Mouse (Mus musculus): ENCODE measurements around the gene Zfand6. TPM values are rescaled to one million over a fixed set of nuclear protein-coding genes. Genes with fewer than 3 reads are reported as not detected.

Zfand6 gene
- 149 and 179 TPM in 2 replicates for polyA plus RNA-seq (2014; fragmentation: Nextera tagmentation; extraction: Ambion mirVana)

DNA sequence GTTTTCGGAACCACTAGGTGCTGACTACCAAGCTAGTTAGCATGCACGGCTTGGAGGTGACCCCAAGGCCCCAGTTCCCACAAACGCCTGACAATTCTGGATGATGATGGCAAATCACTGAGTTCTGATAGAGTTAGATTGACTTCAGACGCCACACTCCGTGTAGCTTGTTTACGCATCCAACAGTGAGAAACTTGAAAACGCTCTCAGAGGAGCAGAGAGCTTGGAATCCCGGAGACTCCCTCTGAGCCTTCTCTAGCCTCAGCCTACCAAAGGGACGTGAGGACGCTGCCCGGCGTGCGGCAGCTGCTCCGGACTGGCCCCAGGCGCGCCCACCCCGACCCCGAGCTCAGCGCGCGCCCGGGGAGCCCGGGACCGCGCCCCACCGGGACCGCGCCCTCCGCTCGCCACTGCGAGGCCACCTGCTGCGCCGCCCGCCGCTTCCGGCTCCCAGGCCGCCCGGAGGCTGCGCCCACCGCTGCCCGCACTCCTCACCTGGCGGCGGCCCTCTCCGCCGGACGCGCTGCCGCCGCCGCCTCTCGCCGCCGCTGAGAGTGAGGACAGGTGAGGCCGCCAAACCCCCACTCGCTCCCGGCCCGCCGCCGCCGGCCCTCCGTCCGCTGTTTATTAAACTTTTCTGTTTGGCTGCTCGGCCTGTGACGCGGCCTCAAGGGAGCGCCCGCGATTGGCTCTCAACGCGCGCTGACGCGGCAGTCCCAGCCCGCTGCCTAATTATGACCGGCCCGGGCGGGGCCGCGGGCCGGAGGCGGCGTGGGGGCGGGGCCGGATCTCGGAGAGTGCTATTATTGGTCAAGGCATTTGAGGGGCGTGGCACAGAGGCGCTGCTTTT, at the start of gene Zfand6:
Gene Zfand6 (minus strand): TSS at position 709 of the 850 bp plus-strand sequence.
- H3K9me3 ChIP-seq (ENCODE audit: control insufficient read depth, low read length) = no peaks in the 10 kb centered on the region
- peak within 1 kb of the TSS; percentile 84 for H3K27ac ChIP-seq (replicated peaks; ENCODE audit: low read depth, low read length)
- no peaks in the 10 kb centered on the region for H3K36me3 ChIP-seq (ENCODE audit: control insufficient read depth, insufficient read depth, low read length)
- peak; percentile 98 for ATAC-seq (ENCODE audit: low read depth)
- no peaks in the 10 kb centered on the region for H3K27me3 ChIP-seq (replicated peaks; ENCODE audit: control insufficient read depth, insufficient read depth, low read length)
- H3K4me3 ChIP-seq (ENCODE audit: low read depth, low read length) = peak within 1 kb of the TSS; percentile 90
- DNase-seq (ENCODE audit: low spot score) = peak; percentile 98
- H3K4me1 ChIP-seq (ENCODE audit: control insufficient read depth, insufficient read depth, low read length) = no peaks in the 10 kb centered on the region
- H3K9ac ChIP-seq (ENCODE audit: low read depth, low read length) = peak within 1 kb of the TSS; percentile 81
- under 1% methylated on average over 32 of the region's 87 CpGs for WGBS
- peak within 1 kb of the TSS; percentile 83 for H3K4me2 ChIP-seq (ENCODE audit: low read depth, low read length)

DNA sequence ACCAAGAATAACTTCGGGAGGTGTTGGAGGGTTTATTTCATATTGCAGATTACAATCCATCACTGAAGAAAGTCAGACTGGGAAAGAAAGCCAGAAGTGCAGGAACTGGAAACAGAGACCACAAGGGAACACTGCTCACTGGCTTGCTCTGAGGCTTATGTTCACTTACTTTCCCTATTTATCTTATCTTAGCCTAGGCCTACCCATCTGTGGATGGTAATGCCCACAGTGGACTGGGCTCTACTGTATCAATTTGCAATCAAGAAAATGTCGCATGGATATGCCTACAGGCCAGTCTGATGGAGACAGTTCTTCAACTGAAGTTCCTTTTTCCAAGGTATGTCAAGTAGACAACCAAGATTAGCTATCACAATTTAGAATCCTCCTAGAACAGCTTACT, 47.0 kb upstream of the Zfand6 start:
- Histone ChIP-seq H3K9me3 (ENCODE audit: control insufficient read depth, low read length) (no peaks in the 10 kb centered on the region), H3K27me3 (replicated peaks; ENCODE audit: control insufficient read depth, insufficient read depth, low read length) (no peaks in the 10 kb centered on the region), H3K36me3 (ENCODE audit: control insufficient read depth, insufficient read depth, low read length) (no peaks in the 10 kb centered on the region), H3K4me3 (ENCODE audit: low read depth, low read length) (no peak overlapping the region), H3K9ac (ENCODE audit: low read depth, low read length) (no peak overlapping the region), H3K4me1 (ENCODE audit: control insufficient read depth, insufficient read depth, low read length) (no peaks in the 10 kb centered on the region), H3K4me2 (ENCODE audit: low read depth, low read length) (no peak overlapping the region), H3K27ac (replicated peaks; ENCODE audit: low read depth, low read length) (no peak overlapping the region)
- DNase-seq (ENCODE audit: low spot score) = no peak
- 80% methylated on average over 2 of the region's 2 CpGs for WGBS
- no peak for ATAC-seq (ENCODE audit: low read depth)

DNA sequence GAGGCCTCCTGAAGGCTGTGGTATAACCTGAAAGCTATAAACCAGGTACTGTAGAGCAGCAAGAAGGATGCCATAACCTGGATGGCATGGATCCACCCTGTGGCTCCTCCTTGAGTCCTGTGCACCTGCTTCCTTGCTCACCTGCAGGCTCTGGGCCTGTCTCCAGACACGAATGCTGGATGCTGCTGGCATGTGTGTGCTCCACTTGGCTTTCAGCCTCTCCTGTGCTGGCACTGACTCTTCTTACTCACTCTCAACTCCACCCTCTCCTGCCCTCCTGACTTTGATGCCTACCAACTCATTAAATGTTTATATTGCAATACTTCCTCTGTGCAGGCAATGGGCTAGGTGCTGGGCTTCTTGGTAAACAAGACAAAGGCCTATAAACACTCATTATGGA, 43.3 kb upstream of the Zfand6 start:
- 71% methylated on average over 1 of the region's 1 CpGs for WGBS
- no peak for ATAC-seq (ENCODE audit: low read depth)

DNA sequence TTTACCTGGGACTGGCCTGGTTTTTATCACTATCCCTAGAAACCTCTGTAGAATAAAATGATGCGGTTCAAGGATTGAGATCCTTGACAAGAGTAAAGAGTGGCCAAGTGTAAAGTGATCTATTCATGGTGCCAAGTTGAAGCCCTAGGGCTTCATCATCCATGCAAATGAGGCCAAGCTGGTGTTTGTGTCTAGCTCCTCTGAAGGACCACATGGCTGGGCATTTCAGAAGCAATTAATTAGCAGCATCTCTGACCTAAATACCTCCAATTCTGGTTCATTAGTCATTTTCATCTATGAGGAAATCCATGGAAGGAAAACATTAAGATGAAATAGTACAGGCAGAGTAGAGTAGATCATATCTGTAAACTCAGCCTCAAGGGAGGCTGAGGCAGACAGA, 42.3 kb upstream of the Zfand6 start:
- DNase-seq (ENCODE audit: low spot score) (no peak), ATAC-seq (ENCODE audit: low read depth) (no peak)
- no peaks in the 10 kb centered on the region for H3K9me3 ChIP-seq (ENCODE audit: control insufficient read depth, low read length)
- no peaks in the 10 kb centered on the region for H3K4me1 ChIP-seq (ENCODE audit: control insufficient read depth, insufficient read depth, low read length)
- WGBS = 100% methylated on average over 1 of the region's 1 CpGs
- H3K4me2 ChIP-seq (ENCODE audit: low read depth, low read length) = no peak overlapping the region
- no peak overlapping the region for H3K9ac ChIP-seq (ENCODE audit: low read depth, low read length)
- no peaks in the 10 kb centered on the region for H3K27me3 ChIP-seq (replicated peaks; ENCODE audit: control insufficient read depth, insufficient read depth, low read length)
- H3K27ac ChIP-seq (replicated peaks; ENCODE audit: low read depth, low read length) = no peak overlapping the region
- H3K36me3 ChIP-seq (ENCODE audit: control insufficient read depth, insufficient read depth, low read length) = no peaks in the 10 kb centered on the region
- H3K4me3 ChIP-seq (ENCODE audit: low read depth, low read length) = no peak overlapping the region

More for the DNA sequence above, 43.3 kb upstream of the Zfand6 start:
- no peaks in the 10 kb centered on the region for H3K4me1 ChIP-seq (ENCODE audit: control insufficient read depth, insufficient read depth, low read length)
- H3K9ac ChIP-seq (ENCODE audit: low read depth, low read length) = no peak overlapping the region
- no peaks in the 10 kb centered on the region for H3K9me3 ChIP-seq (ENCODE audit: control insufficient read depth, low read length)
- no peak overlapping the region for H3K4me2 ChIP-seq (ENCODE audit: low read depth, low read length)
- no peak overlapping the region for H3K4me3 ChIP-seq (ENCODE audit: low read depth, low read length)
- no peaks in the 10 kb centered on the region for H3K27me3 ChIP-seq (replicated peaks; ENCODE audit: control insufficient read depth, insufficient read depth, low read length)
- no peak for DNase-seq (ENCODE audit: low spot score)
- no peaks in the 10 kb centered on the region for H3K36me3 ChIP-seq (ENCODE audit: control insufficient read depth, insufficient read depth, low read length)
- no peak overlapping the region for H3K27ac ChIP-seq (replicated peaks; ENCODE audit: low read depth, low read length)

DNA sequence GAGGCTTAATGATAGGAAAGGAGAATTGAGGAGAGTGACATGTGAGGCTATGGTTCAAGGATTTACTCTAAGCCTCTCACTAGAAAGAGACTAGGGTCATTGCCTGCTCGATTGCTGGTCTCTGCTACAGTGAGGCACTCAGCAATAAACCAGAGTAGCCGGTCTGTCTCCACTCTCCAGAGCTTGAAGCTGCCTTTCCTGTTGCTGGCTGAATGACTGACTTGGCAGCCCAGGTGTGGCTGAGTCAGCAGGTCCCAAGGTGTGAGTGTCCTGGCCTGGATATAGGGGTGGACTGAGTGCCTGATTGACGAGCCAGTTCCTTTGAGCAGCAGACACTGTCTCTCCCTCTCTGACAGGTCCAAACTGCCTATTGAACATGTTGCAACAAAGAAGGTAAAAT, 41.3 kb upstream of the Zfand6 start:
- Histone ChIP-seq H3K9ac (ENCODE audit: low read depth, low read length) (no peak overlapping the region), H3K27ac (replicated peaks; ENCODE audit: low read depth, low read length) (no peak overlapping the region), H3K27me3 (replicated peaks; ENCODE audit: control insufficient read depth, insufficient read depth, low read length) (no peaks in the 10 kb centered on the region), H3K4me3 (ENCODE audit: low read depth, low read length) (no peak overlapping the region), H3K4me2 (ENCODE audit: low read depth, low read length) (no peak overlapping the region), H3K36me3 (ENCODE audit: control insufficient read depth, insufficient read depth, low read length) (no peaks in the 10 kb centered on the region), H3K4me1 (ENCODE audit: control insufficient read depth, insufficient read depth, low read length) (no peaks in the 10 kb centered on the region), H3K9me3 (ENCODE audit: control insufficient read depth, low read length) (no peaks in the 10 kb centered on the region)
- ATAC-seq (ENCODE audit: low read depth) (no peak), DNase-seq (ENCODE audit: low spot score) (peak; percentile 5)
- 73% methylated on average over 3 of the region's 3 CpGs for WGBS

DNA sequence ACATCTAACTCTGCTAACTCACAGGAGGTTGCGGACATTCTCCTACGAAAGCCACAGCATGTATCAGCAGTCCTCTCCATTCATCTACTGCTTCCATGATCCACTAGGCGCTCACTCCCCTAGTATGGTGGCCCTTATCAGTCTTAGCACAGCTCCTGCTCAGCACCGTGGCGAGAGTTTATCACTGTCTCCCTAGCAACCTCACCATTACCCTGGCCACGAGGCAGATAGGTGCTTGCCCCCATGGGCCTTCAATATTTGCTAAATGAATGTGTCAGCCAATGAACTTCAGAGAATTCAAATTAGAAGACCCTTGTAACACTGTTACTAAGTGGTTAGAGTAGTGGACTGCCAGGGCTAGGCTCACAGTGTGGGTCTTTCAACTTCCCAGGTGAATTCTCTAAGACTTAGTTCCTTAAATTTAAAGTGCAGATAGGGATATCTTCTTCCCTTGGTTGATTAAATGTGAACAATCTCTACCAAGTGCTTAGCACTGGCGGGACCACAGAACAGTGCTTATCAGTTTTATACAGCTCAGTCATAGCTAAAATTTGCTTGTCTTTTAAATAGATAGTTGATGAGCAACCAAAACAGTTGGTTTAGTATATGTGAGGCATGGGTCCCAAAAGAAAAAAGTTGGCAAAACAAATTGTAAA, 33.2 kb upstream of the Zfand6 start:
- no peak overlapping the region for H3K4me3 ChIP-seq (ENCODE audit: low read depth, low read length)
- no peak for ATAC-seq (ENCODE audit: low read depth)
- no peaks in the 10 kb centered on the region for H3K4me1 ChIP-seq (ENCODE audit: control insufficient read depth, insufficient read depth, low read length)
- H3K4me2 ChIP-seq (ENCODE audit: low read depth, low read length) = no peak overlapping the region
- H3K9ac ChIP-seq (ENCODE audit: low read depth, low read length) = no peak overlapping the region
- H3K27me3 ChIP-seq (replicated peaks; ENCODE audit: control insufficient read depth, insufficient read depth, low read length) = no peaks in the 10 kb centered on the region
- H3K9me3 ChIP-seq (ENCODE audit: control insufficient read depth, low read length) = no peaks in the 10 kb centered on the region
- H3K36me3 ChIP-seq (ENCODE audit: control insufficient read depth, insufficient read depth, low read length) = no peaks in the 10 kb centered on the region
- no peak for DNase-seq (ENCODE audit: low spot score)
- WGBS = 71% methylated on average over 7 of the region's 7 CpGs
- no peak overlapping the region for H3K27ac ChIP-seq (replicated peaks; ENCODE audit: low read depth, low read length)

DNA sequence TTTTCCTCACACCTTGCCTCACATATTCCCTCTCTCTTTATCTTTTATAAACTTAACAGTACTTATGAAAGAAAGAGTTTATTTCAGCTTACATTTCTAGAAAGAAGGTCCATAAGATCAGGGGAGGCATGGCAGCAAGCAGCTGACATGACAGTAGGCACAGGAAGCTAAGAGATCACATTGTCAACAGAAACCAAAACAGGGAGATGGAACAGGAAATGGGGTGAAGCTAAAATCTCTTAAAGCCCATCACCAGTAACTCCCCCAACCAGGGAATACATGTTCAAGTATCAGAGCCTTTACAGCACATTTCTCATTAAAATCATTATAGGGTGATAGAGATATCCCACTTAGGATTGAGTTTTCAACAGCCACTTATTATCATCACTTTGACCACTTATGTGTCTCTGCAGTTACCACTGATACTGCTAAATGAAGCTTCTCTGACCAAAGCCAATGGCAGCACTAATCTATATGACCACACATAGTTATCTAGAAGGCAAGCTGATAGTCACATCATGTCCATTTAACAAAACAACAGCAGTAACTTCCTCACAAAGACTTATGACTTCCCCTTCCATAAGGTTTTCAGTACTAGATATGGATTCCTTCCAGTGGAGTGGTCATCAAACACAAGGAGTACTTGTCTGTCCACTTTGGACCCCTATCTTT, 20.7 kb upstream of the Zfand6 start:
- no peak overlapping the region for H3K4me3 ChIP-seq (ENCODE audit: low read depth, low read length)
- no peak for ATAC-seq (ENCODE audit: low read depth)
- H3K9ac ChIP-seq (ENCODE audit: low read depth, low read length) = no peak overlapping the region
- H3K9me3 ChIP-seq (ENCODE audit: control insufficient read depth, low read length) = no peaks in the 10 kb centered on the region
- no peak overlapping the region for H3K4me2 ChIP-seq (ENCODE audit: low read depth, low read length)
- no peaks in the 10 kb centered on the region for H3K27me3 ChIP-seq (replicated peaks; ENCODE audit: control insufficient read depth, insufficient read depth, low read length)
- no peak for DNase-seq (ENCODE audit: low spot score)
- no peak overlapping the region for H3K27ac ChIP-seq (replicated peaks; ENCODE audit: low read depth, low read length)
- H3K36me3 ChIP-seq (ENCODE audit: control insufficient read depth, insufficient read depth, low read length) = no peaks in the 10 kb centered on the region
- no peaks in the 10 kb centered on the region for H3K4me1 ChIP-seq (ENCODE audit: control insufficient read depth, insufficient read depth, low read length)

DNA sequence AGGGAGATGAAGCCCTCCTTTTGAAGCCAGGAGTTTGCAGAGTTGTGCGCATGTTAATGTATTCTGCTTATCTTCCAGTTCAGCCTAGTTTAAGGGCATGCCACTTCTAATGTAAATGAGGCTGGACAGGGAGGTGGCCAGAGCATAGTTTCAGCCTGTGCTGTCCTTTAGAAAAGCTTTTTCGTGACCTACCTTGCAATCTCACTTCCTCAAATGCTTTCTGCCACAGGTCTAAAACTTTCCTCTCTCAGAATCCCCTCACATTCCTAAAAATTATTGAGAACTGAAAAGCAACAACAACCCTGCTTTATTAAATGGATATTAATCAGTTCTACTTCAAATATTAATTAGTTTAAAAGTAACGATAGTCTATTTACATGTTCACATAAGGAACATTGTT, 17.1 kb upstream of the Zfand6 start:
- Histone ChIP-seq H3K4me1 (ENCODE audit: control insufficient read depth, insufficient read depth, low read length) (no peaks in the 10 kb centered on the region), H3K27me3 (replicated peaks; ENCODE audit: control insufficient read depth, insufficient read depth, low read length) (no peaks in the 10 kb centered on the region), H3K9ac (ENCODE audit: low read depth, low read length) (no peak overlapping the region), H3K4me2 (ENCODE audit: low read depth, low read length) (no peak overlapping the region), H3K4me3 (ENCODE audit: low read depth, low read length) (no peak overlapping the region), H3K36me3 (ENCODE audit: control insufficient read depth, insufficient read depth, low read length) (no peaks in the 10 kb centered on the region), H3K9me3 (ENCODE audit: control insufficient read depth, low read length) (no peaks in the 10 kb centered on the region), H3K27ac (replicated peaks; ENCODE audit: low read depth, low read length) (no peak overlapping the region)
- WGBS = 90% methylated on average over 3 of the region's 3 CpGs
- ATAC-seq (ENCODE audit: low read depth) (no peak), DNase-seq (ENCODE audit: low spot score) (no peak)
